Mouse (Mus musculus): ENCODE measurements around the gene St3gal5.

DNA sequence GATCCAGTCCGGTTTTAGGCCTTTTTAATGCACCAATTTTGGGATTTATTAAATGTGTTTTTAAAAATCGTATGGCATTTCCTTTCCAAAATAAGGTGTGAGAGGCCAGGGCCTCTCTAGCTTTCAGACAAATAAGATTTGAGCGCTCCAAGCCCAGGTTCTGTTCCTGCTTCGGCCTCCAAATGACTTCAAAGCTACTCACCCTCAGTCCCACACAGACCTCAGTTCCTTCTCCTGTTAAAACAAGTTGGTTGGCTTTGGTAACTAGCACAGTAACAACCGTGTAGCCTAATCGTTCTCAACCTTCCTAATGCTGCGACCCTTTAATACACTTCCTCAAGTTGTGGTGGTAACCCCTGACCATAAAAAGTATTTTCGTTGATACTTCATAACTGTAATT, 723 bp upstream of the St3gal5 start:
- TF ChIP-seq POLR2A (IDR thresholded peaks at IDR 0.05; ENCODE audit: control insufficient read depth, low read depth, low read length) (no peak), CTCF (IDR thresholded peaks at IDR 0.05; ENCODE audit: control insufficient read depth, insufficient read depth, insufficient replicate concordance, low read depth, low read length) (no peak)
